Mouse (Mus musculus) telencephalon, adult 2 months (tissue): ENCODE data around the gene Plxnd1.

ENCODE experiments used
- DNase-seq: peaks from one replicate; pipeline ENCODE4 v3.0.0-alpha.2; 2011; ENCODE audit warnings: low read depth, low spot score

The Plxnd1 gene

DNA sequence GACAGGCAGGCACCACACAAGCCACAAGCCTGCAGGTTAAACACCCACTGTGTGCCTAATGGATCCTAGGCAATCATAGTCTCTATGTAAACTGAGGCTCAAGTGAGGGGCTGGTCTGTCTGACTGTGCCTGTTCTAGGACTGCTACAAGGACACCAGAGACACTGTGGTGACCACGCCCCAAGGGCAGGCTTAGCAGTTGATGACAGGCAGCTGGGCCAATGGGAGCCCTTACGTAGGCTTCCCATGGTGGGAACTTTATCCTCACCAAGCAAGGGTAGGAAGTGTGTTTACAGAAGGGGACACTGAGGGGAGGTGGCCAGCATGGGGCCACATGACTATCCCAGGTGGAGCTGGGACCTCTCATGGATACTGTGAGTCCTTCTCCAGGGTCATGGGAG is 4.4 kb upstream of the Plxnd1 start:
- no peak for DNase-seq

DNA sequence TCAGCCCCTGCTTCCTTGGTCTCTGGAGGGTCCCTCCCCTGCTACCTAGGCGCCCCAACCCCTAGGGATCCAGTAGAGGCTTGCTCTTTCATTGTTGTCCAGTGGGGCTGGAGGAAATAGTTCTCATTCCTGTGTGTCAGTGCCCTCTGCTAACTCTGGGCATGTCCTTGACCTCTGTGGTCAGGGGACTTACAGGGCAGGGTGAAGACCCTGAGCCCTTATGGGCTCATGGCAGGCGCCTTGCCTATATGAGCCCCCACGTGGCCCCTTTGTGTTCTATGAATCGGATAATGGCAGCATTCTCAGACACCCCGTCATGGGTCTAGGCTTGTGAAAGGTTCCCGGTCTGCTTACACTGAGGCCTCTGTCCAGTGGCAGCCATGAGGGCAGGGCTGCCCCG is 4.0 kb upstream of the Plxnd1 start:
- no peak for DNase-seq

DNA sequence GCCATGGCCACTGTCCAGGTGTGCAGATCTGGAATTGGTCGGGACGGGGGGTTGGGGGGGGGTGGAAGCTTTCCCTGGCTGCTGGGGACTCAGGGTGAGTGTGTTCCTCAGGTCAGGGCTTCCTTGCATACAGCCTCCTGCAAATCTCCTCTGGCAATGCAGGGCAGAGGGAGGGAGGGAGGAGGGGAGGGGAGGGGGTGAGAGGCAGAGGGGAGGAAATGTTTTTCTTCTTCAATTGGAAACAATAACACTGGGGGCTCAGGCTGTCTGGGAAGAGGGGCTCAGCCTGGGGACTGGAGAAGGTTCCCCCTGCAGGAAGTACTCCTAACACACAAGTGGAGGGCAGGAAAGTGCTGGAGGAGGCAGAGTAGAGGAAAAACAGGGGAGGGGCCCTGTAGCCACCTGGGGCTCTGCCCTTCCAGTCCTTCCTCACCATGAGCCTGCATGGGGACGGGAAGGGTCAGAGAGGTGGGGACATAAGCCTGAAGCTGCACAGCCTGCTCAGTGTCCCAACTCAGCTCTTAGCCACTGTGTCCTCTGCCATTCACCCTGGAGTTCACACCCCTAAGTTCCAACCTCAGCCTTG is 3.0 kb upstream of the Plxnd1 start:
- no peak for DNase-seq

DNA sequence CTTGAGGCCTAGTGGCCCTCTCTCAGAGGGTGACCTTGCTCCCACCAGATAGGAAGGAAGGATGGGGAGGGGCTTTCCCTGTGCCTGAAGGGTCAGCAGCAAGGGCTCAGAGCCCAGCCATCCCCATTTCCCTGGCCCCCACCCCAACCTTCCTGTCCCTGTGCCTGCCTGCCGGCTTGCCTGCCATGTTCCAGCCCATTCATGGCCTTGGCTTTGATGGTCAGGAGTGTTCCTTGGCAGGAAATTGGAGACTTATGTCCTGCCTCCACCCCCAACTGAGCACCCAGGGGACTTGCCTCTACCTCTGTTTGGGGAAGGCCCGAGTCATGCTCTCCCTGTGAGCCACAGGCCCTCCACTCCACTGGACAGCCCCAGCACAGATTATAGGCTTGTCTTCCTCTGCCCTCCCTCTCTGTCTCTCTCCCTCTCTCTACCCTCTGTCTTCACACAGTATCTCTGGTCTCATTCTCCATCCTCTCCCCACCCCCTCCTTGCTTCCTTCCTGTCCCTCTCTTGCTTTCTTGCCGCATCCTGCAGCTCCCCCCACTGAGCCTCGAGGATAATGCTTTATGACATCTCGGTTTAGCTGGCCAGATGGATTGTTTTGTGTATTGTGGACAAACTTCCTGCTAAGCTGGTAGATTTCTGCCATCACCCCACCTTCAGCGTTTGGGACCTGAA is 1.5 kb upstream of the Plxnd1 start:
- no peak for DNase-seq

DNA sequence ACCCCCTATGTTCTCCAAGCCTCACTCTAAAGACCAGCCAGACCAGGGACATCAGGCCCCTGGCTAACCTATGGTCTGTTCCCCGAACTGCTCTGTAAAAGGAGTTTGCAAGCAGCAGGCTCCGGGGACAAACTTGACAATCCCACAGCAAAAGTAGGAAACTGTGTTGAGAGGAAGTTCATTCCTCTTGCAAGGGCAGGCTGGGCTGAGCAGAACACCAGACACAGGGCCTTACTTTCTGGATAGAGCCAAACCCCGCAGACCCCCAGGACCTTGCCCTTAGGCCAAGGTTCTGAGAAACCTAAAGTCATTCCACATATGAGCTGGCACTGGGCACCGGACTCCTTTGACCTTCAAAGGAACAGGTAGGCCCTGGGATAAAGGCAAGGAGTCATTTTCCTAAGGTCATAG is 731 bp upstream of the Plxnd1 start:
- no peak for DNase-seq

DNA sequence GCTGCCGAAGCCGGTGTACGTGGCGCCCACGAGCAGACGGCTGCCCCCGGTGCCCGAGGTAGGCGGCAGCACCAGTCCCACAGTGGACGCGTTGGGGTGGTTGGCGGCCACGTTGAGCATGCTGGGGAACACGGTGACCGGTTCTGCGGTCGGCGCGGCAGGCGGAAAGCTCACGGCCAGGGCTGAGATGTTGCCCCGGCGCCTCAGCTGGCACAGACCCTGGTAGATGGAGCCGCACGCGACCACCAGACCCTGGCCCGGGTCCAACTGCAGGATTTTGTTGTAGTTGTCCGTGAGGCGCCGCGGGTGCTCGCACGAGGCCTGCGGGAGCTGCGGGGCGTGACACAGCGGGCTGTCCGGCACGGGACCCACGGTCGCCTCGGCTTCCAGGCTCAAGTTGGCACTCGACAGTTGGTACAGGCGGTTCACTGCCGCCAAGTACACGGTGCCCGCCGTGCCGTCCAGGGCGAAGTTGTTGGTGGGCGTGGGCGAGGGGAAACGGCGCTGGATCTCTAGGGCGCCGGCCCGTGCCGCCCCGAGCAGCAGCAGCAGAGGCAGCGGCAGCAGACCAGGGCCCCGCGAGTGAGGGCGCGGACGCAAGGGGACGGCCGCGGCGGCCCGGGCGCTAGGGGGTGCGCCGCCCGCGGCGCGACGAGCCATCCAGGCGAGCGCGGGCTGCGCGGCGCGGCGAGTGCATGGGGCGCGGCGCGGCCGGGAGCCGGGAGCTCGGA is 494 bp downstream of the Plxnd1 start:
- no peak for DNase-seq

DNA sequence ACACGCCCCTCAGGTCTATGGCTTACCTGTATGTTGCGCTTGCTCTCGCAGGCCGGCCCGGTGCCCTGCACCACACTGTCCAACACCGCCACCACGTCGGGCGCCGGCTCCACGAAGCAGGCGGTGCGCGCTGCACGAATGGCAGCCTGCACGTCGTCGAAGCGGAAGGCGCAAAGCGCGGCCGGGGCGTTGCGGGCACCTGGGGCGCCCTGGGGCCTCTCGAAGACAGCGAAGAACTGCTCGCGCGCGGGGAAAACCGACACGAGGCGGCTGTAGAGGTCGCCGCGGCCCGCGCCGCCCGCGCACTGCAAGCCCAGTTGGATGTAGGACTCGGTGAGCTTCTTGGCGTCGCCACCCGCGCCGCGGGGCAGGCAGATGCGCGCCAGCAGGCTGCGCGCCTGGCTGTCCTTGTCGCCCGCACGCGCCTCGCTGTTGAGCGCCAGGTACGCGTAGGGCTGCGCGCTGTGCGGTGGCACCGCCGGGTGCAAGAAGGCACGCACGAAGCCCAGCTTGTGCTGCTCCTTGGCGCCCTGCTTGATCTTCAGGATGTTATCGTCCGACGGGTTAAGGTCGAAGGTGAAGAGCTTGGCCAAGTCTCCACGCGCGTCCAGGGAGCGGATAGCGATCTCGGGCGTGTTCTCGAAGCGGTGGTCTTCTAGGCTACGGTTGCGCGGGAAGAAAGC is 1.2 kb downstream of the Plxnd1 start:
- DNase-seq: no peak

DNA sequence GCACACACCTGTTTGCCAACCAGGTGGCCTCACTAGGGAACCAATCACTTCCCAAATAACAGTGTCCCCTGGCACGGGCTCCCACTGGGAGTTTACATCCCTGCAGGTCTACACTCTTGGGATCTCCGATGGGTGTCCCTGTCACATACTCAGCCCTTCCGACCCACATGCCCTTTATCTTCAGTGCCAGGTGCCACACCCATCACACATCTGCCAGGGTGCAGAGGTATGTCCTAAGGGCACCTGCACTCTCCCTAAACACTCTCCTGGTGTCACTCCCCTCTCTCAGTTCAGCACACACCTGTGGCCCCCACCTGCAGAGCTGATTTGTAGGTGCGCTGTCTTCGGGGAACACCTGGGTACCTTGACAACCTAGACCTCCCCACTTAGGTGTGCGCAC is 1.8 kb downstream of the Plxnd1 start:
- DNase-seq: no peak

DNA sequence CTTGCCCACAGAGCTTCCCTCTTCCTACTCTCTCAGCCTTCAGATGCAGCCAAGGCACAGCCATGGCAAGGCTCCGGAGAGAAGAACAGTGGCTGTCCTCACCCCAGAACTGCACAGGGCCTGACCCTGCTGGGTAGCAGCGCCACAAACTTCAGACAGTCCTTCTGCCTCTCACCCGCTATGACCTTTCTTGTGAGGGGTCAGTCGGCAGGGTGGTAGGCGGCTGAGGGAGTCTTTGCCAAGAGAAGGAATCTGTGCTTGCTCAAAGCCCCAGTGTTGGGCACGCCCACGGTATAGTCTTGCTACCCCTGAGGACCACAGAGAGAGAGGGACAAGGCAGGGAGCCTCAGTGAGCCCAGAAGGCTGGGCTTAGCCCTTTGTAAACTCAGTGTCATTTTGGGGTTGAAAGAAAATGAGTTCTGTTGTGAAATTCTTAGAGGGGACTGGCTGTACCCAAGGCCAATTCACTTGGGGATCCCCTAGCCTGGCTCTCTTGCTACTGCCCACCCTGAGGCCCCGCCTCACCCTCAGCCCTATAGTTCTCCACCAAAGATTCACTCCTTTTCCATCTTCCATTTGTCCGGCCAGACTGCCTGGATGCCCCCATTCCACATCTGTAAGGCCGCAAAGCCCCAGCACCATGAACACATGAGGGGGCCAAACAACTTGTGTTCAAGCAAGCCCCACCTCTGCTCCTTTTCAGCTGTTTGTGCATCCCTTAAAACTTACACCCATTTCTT is 2.8 kb downstream of the Plxnd1 start:
- no peak for DNase-seq

DNA sequence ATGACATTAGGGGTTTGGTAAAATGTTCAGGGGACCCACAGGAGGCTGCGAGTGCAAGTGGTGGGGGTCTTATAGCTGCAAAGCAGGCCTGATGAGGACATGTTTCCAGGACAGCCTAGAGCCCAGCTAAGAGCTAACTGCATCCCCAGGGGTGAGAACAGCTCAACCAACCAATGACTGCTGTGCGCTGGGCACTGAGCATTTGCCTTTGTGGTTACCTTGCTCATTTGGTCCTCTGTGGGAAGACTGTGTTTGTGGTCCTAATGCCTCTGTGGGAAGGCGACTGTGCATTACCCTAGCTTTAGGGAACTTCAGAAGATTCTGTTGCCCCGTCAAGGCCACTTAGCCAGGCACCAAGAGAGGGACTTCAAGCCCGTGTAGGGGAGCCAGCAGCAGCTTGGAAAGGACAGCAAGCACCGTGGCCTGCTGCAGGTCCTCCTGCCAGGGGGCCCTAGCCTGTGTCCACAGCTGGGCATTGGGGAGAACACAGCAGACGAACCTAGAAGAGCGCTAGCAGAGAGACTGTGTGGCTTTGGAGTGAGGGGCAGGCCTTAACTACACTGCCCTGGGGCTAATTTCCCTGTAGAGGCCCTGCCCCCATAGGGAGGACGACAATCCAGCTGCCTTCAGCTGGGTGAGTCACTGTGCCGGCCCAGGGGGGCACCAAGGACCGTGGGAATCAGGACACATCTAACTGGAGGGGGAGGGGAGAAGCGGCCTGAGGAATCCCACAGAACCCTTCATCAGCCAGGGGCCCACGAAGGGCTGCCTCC is 3.5 kb downstream of the Plxnd1 start:
- DNase-seq: no peak

DNA sequence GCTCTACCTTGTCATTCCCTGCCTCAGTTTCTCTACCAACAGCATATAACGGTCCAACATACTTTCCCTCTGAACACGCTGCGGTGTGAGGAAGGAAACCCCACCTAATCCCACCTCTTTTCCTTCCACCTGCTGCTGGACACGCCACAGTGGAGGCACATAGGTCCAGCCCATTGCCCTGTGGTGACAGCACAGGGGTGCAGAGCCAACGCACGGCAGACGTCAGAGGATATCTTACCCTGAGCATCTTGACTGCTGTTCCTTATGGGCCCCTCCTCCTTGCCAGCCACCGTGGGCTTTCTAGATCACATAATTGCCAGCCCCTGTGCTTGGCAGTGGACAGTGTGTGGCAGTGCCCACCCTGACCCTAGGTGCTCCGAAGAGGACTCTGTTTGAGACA is 4.3 kb downstream of the Plxnd1 start:
- DNase-seq: no peak

DNA sequence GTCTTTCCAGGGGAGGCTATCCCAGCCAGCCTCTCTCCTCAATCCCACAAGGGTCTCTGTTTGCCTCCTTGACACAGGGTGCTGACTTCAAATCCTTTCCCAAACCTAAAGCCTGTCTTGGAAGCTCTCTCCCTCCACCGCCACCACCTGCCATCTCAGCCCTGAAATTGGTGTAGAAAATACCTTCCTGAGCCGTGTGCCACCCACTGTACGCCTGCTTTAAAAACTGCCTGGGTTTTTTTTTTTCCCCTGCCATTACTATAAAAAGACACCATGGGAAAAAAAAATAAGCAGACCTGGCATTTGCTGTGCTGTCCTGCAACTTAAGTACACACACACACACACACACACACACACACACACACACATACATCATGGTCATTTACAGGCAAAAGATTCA is 4.7 kb downstream of the Plxnd1 start:
- peak; percentile 69 for DNase-seq

DNA sequence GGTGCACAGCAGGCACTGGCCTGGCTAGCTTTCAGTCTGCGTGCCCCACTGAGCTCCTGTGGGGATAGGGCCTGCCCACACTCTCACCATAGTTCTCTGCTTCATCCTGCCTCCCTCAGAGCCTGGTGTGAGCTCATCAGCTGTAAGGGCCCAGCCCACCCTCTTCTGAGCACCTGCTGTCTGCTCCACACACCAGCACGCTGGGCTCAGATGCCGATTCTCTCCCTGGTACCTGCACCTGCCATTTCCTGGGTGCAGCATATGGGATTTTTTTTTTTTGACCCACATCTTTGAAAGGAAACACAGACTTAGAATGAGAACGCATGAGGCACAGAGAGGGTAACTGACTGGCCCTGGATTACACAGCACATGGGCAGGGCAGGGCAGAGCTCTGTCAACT is 5.2 kb downstream of the Plxnd1 start:
- peak; percentile 73 for DNase-seq

DNA sequence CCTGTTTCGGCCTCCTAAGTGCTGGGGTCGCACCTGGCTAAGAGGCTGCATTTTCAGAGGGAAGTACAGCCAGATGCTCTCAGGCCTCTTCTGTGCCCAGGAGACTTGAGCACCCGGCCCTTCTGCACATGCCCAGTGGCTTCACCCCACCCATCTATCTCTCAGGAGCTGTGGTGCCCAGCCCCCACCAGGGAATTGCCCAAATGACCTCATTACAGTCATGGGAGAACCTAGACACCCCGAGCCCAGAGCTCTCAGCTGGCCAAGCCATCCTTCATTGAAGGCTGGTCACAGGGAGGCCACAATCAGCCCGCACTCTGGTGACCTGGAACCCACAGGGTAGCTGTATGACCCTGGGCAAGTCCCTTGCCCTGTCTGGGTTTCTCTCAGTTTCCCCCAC is 5.8 kb downstream of the Plxnd1 start:
- no peak for DNase-seq

DNA sequence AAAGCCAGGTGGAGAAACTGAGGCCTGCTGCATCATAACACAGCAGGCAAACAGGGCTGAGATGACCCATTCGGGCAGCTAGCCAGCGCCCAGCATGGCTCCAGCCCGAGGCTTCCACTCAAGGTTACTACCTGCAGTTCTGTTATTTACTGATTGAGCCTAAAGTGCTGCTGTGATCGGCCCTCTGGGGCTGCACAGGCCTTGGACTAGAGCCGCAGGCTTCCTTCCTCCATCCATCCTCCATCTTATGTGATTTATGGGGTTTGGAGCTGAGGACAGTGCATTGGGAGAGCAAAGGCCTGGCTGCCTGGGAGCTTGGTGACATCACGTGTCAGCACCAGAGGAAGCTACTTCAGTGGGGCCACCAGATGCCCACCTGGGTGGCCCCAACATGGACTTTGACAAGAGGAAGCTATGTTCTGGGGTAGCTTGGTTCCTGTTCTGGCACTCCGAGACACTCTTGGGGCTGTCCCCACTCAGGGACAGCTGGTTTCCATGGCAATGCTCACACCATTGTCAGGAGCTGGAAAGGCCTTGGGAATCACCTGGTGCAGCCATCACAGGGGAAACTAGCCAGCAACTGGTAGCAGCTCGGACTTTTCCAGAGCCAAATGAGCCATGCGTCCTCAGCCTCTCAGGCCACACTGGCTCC is 7.6 kb downstream of the Plxnd1 start:
- DNase-seq: no peak

DNA sequence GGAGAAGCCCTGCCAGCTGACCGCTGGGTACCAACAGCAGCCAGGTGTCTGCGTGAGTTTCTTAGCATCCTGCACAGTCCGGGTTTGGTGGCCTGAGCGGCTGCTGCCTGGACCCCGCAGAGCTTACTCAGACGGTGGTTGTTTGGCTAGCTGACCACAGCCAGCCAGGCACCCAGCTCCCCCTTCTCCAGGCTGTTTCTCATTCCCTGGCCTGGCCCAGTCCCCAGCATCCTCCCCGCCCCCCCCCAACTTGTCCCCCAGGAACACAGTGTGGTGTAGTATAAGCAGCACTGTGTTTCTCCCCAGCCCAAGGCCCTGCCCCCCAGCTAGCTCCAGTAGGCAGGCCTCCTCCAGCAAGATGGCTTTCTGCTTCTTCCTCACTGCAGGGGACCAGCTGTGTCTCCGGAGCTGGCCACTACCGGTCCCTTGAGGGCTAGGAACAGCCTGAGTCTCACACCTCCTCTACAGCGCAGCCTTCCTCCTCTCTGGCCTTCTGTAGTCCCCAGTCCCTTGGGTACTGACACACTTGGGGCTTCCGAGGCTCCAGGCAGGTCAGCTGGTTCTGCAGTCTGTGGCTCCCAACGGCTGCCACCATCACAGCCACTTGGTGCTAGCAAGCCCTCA is 8.2 kb downstream of the Plxnd1 start:
- DNase-seq: no peak

DNA sequence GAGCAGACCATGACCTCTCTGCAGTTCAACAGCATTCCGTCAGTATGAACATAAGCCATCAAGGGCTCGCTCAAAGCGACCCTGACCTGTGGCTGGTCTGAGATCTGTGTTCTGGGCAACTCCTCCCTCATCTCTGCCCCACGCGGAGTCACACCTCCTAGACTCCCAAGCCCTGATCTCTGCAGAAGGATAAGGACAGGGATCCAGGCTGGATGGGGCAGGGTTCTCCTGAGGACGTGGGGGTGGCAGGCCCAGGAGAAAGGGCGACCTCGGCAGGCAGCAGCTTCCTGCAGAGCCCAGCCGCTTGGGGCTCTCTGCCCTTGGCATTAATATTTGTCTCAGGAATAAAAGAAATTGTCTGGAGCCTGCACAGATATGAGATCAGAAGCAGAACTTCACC is 9.2 kb downstream of the Plxnd1 start:
- DNase-seq: no peak

DNA sequence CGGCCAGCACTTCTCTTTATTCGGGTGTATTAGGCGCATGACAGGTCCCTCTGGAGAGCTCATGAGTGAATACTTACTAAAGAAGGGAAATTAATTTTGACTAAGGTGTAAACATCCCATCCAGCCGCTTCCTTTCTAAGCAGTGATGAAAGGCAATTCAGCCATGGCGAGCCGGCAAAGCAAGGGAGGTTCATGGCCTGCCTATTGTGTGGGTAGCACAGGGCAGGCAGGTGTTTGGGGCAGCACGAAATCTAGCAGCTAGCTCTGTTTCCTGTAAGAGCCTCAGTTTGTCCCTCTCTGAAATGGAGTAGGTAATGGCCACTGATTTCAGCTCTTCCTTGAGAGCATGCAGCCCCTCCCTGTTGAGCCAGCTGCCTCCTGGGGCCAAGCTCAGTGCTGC is 10.2 kb downstream of the Plxnd1 start:
- DNase-seq: no peak

DNA sequence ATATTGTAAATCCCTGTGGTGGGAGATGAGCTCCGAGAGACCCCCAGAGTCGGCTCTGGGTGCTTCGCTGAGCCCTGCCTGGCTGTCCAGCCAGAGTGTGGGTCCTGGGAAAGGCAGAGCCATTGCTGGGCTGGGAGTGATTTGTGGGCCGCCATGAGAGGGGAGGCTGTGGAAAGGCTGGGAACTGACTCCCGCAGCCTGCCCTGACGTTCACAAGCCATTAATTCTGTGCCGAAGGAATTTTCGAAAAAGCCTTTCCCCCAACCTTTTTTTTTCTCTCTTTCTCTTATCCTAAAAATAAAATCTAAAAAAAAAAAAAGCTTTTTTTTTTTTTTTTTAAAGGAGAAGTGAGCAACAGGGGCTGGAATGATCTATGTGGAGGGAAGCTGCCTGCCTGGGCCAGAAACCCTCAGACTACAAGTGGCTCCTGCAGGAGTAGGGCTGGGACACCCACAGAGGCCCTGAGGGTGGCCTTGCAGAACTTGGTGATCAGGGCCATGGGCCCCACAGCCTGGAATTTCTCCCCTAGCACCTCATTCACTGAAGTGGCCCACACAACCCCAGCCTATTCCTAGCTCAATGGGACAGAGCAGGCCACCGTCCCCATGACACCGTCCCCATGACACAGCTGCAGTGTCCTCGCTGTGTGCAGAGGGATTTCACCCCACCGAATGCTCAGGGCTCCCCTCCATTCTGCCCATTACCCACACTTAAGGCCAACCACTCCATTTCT is 11.3 kb downstream of the Plxnd1 start:
- DNase-seq: no peak
